Mouse (Mus musculus) myocyte (in vitro differentiated cells): ENCODE data around the gene Pecam1.

ENCODE experiments used
- CEBPB ChIP-seq: IDR thresholded peaks from 2 replicates; pipeline ENCODE4 v1.6.1; 2011; ENCODE audit warnings: mild to moderate bottlenecking, moderate library complexity; ENCODE audit not compliant: poor library complexity, insufficient read depth, severe bottlenecking
- E2F4 ChIP-seq: IDR thresholded peaks from one replicate; pipeline ENCODE4 v1.6.1; 2011; ENCODE audit warnings: mild to moderate bottlenecking, control low read depth, moderate library complexity; ENCODE audit not compliant: insufficient read depth
- MAX ChIP-seq: IDR thresholded peaks from one replicate; pipeline ENCODE4 v1.6.1; 2011; ENCODE audit warnings: low read depth, mild to moderate bottlenecking, control low read depth
- MYOD1 ChIP-seq, 3 experiments: IDR thresholded peaks; one replicate each; pipeline ENCODE4 v1.6.1; 2011; ENCODE audit warnings: control low read depth in 2 of 3, low read depth in 2 of 3, mild to moderate bottlenecking in 2 of 3, moderate library complexity in 1 of 3; ENCODE audit not compliant: insufficient read length in 2 of 3, control insufficient read depth in 1 of 3
- MYOG ChIP-seq, 3 experiments: IDR thresholded peaks; one replicate each; pipeline ENCODE4 v1.6.1; 2011; ENCODE audit warnings: control low read depth in 2 of 3, low read depth in 2 of 3, mild to moderate bottlenecking in 2 of 3; ENCODE audit not compliant: insufficient read length in 2 of 3, control insufficient read depth in 1 of 3, insufficient read depth in 1 of 3
- POLR2A ChIP-seq: IDR thresholded peaks from one replicate; pipeline ENCODE4 v1.6.1; 2011; ENCODE audit warnings: low read depth, mild to moderate bottlenecking, control low read depth, moderate library complexity; ENCODE audit not compliant: insufficient read length
- POLR2AphosphoS2 ChIP-seq: IDR thresholded peaks from one replicate; pipeline ENCODE4 v1.6.1; 2011; ENCODE audit warnings: low read depth, control low read depth; ENCODE audit not compliant: insufficient read length
- TCF12 ChIP-seq: IDR thresholded peaks from one replicate; pipeline ENCODE4 v1.6.1; 2011; ENCODE audit warnings: mild to moderate bottlenecking, control low read depth; ENCODE audit not compliant: poor library complexity, insufficient read depth, severe bottlenecking
- USF1 ChIP-seq: IDR thresholded peaks from one replicate; pipeline ENCODE4 v1.6.1; 2011; ENCODE audit warnings: low read depth, mild to moderate bottlenecking, control low read depth, moderate library complexity

GRCm38 (mm10) chr11:106762139-106762799 is 11.8 kb upstream of the Pecam1 start:
- TF ChIP-seq POLR2A (no peak), MAX (no peak), USF1 (no peak), MYOD1 (IDR thresholded peaks at IDR 0.05; ENCODE audit: control insufficient read depth in 1 of 3, insufficient read length in 2 of 3, low read depth in 2 of 3) (no peak), MYOG (IDR thresholded peaks at IDR 0.05; ENCODE audit: control insufficient read depth in 1 of 3, insufficient read depth in 1 of 3, insufficient read length in 2 of 3, low read depth in 2 of 3) (peak in 1 of 3 experiments; percentile 24), POLR2AphosphoS2 (no peak), CEBPB (no peak), TCF12 (no peak), E2F4 (no peak)
